Mouse (Mus musculus): ENCODE data around the gene Grtp1.

DNA sequence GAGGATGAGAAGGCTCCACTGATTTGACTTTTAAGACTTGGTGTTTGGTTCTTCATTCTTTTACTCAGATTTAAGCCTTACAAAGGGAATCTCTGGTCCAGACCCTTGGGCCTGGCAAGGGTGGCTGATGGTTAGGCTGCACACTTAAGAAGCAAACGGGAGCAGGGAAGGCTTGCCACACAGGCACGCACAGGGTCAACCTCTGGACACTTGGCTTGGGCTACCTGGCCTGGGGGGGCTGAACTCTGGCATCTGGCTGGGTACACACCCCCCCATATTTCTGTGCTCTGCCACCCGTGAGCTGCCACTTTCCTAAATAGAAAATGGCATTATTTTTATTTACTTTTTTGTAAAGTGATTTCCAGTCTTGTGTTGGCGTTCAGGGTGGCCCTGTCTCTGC is 25.6 kb downstream of the Grtp1 start:
- no peak for TF ChIP-seq CTCF (conservative IDR thresholded peaks at IDR 0.05; ENCODE audit: insufficient read depth, insufficient read length, low read depth, low read length)
- TF ChIP-seq POLR2A (IDR thresholded peaks at IDR 0.05; ENCODE audit: low read depth, low read length), result no peak

All from kidney, adult 2 months (tissue).